ENCODE assay signal across 8 mouse cellular contexts in the genomic region with DNA sequence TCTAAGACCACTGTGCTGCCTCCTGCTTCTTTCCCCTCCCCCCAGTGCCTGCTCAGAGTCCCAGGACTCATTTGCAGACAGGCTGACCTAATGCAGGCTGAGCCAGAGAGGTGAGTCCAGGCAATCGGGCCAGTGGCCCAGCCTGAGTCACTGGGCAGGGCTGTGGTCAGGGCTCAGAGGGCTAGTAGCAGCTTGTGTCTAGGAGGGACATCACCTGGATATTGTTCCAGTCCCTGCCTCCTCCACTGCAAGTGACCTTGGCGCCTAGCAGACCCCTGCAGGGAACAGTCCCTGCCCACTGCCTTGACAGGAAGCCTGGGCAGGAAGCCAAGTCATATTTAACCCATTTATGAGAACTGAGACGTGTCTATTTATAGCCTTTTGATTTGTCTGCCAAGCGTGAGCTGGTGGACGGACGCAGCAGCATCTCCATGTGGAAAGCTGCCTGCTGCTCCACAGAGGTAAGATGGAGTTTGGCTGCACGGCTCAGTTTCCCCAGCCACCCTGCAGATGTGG. TPM values are rescaled to one million over a fixed set of nuclear protein-coding genes. Genes with fewer than 3 reads are reported as not detected.
DNase-seq lines count a peak whose midpoint lies in the region; ATAC-seq lines count a peak whose summit lies in the region.

No protein-coding gene starts in this region.

- no peaks in the 10 kb centered on the region for H3K36me3 ChIP-seq in neural tube, embryonic 11.5 days (ENCODE audit: control insufficient read depth, insufficient read depth, low read length)
- H3K36me3 ChIP-seq in kidney, embryonic 15.5 days = no peaks in the 10 kb centered on the region

- no peak overlapping the region for H3K4me3 ChIP-seq in neural tube, embryonic 11.5 days (ENCODE audit: low read depth, low read length)
- no peak overlapping the region for H3K4me3 ChIP-seq in kidney, embryonic 15.5 days (replicated peaks)

- no peak for ATAC-seq in neural tube, embryonic 11.5 days (ENCODE audit: insufficient read depth, low FRiP score, low TSS enrichment)
- peak; percentile 70; the same call in 1 of the 2 replicates for ATAC-seq in kidney, embryonic 15.5 days (replicated peaks; ENCODE audit: low FRiP score)
- ATAC-seq in erythroid progenitor cell, adult 5-6 weeks (replicated peaks; ENCODE audit: low FRiP score, poor library complexity, severe bottlenecking) = no peak

- H3K4me1 ChIP-seq in neural tube, embryonic 11.5 days (ENCODE audit: control insufficient read depth, insufficient read depth, low read length) = no peaks in the 10 kb centered on the region
- peaks cover 11% of the 10 kb centered on the region for H3K4me1 ChIP-seq in kidney, embryonic 15.5 days

- no peak overlapping the region for H3K9ac ChIP-seq in neural tube, embryonic 11.5 days (ENCODE audit: low read length)
- H3K9ac ChIP-seq in kidney, embryonic 15.5 days = no peak overlapping the region

- 0 out of 2 replicates have a peak, but pooled peaks cover 3% of the 10 kb centered on the region for H3K9me3 ChIP-seq in neural tube, embryonic 11.5 days (ENCODE audit: control insufficient read depth, low read length)
- H3K9me3 ChIP-seq in kidney, embryonic 15.5 days (replicated peaks) = peaks cover 5% of the 10 kb centered on the region; the same call in 1 of the 2 replicates

- 64% methylated on average over 7 of the region's 7 CpGs for WGBS in neural tube, embryonic 11.5 days
- 26% methylated on average over 7 of the region's 7 CpGs for WGBS in kidney, embryonic 15.5 days

- peak; percentile 20 for DNase-seq in neural tube, embryonic 11.5 days (ENCODE audit: low spot score)
- DNase-seq in neural tube, embryonic 10.5 days (ENCODE audit: extremely low spot score, low spot score) = no peak
- DNase-seq in cerebellum, adult 8-10 months = peak; percentile 24
- peak; percentile 76 for DNase-seq in heart, adult 8-10 months (ENCODE audit: low spot score)
- peak; percentile 89 for DNase-seq in lung, postnatal 10 days
- DNase-seq in skeletal muscle tissue, adult 2 months (ENCODE audit: low read depth, low spot score) = peak; percentile 82

- H3K27ac ChIP-seq in neural tube, embryonic 11.5 days (ENCODE audit: low read depth, low read length) = no peak overlapping the region
- no peak overlapping the region; the same call in 1 of the 2 replicates for H3K27ac ChIP-seq in kidney, embryonic 15.5 days

- no peaks in the 10 kb centered on the region for H3K27me3 ChIP-seq in neural tube, embryonic 11.5 days (ENCODE audit: control insufficient read depth, insufficient read depth, low read length)
- no peaks in the 10 kb centered on the region for H3K27me3 ChIP-seq in kidney, embryonic 15.5 days

- H3K4me2 ChIP-seq in neural tube, embryonic 11.5 days (ENCODE audit: low read depth) = no peak overlapping the region
- peak overlapping the region; percentile 23 for H3K4me2 ChIP-seq in kidney, embryonic 15.5 days

RNA-seq across cellular contexts. Expression of gene Fam187b, which starts 27.0 kb away (rescaled TPM):
- 0.32 and 0.93 TPM in 2 replicates for polyA plus RNA-seq in neural tube, embryonic 11.5 days (2014; fragmentation: Nextera tagmentation; extraction: Ambion mirVana)
- total RNA-seq in heart, adult 8-10 months (2022) = under 1 TPM in 2 of 4 experiments, not detected in 2; 0.25 TPM
- 5.8 and 6.8 TPM in 2 replicates for polyA plus RNA-seq in kidney, embryonic 15.5 days (2015; fragmentation: Nextera tagmentation; extraction: Ambion mirVana)
- total RNA-seq in erythroid progenitor cell, adult 5-6 weeks (2015; ENCODE audit: low replicate concordance) = not detected in 2 replicates
- total RNA-seq in erythroid progenitor cell, adult 5-6 weeks (2017; ENCODE audit: low replicate concordance) = not detected in 2 replicates

RNA-seq across cellular contexts. Expression of gene Lsr, which starts 27.3 kb away (rescaled TPM):
- polyA plus RNA-seq in neural tube, embryonic 11.5 days (2014; fragmentation: Nextera tagmentation; extraction: Ambion mirVana) = 14.1 and 16.6 TPM in 2 replicates
- 1 to 10 TPM; 2.6 to 3.8 (median 3.1) TPM for total RNA-seq in heart, adult 8-10 months (2022)
- polyA plus RNA-seq in kidney, embryonic 15.5 days (2015; fragmentation: Nextera tagmentation; extraction: Ambion mirVana) = 62.7 and 62.8 TPM in 2 replicates
- total RNA-seq in erythroid progenitor cell, adult 5-6 weeks (2015; ENCODE audit: low replicate concordance) = not detected in 2 replicates
- total RNA-seq in erythroid progenitor cell, adult 5-6 weeks (2017; ENCODE audit: low replicate concordance) = 1.0 TPM in 1 of 2 replicates, not detected in the other

RNA-seq across cellular contexts. Expression of gene Fxyd5, which starts 41.7 kb away (rescaled TPM):
- polyA plus RNA-seq in neural tube, embryonic 11.5 days (2014; fragmentation: Nextera tagmentation; extraction: Ambion mirVana) = 16.2 and 17.3 TPM in 2 replicates
- total RNA-seq in heart, adult 8-10 months (2022) = 10 to 100 TPM; 22.7 to 35.0 (median 28.4) TPM
- polyA plus RNA-seq in kidney, embryonic 15.5 days (2015; fragmentation: Nextera tagmentation; extraction: Ambion mirVana) = 30.6 and 35.0 TPM in 2 replicates
- total RNA-seq in erythroid progenitor cell, adult 5-6 weeks (2015; ENCODE audit: low replicate concordance) = 112 and 145 TPM in 2 replicates
- total RNA-seq in erythroid progenitor cell, adult 5-6 weeks (2017; ENCODE audit: low replicate concordance) = 54.3 and 76.5 TPM in 2 replicates

RNA-seq across cellular contexts. Expression of gene Usf2, which starts 44.0 kb away (rescaled TPM):
- polyA plus RNA-seq in neural tube, embryonic 11.5 days (2014; fragmentation: Nextera tagmentation; extraction: Ambion mirVana) = 27.9 and 28.1 TPM in 2 replicates
- total RNA-seq in heart, adult 8-10 months (2022) = 100 to 1,000 TPM; 102 to 121 (median 107) TPM
- polyA plus RNA-seq in kidney, embryonic 15.5 days (2015; fragmentation: Nextera tagmentation; extraction: Ambion mirVana) = 25.0 and 25.3 TPM in 2 replicates
- total RNA-seq in erythroid progenitor cell, adult 5-6 weeks (2015; ENCODE audit: low replicate concordance) = 75.9 and 78.6 TPM in 2 replicates
- total RNA-seq in erythroid progenitor cell, adult 5-6 weeks (2017; ENCODE audit: low replicate concordance) = 121 and 139 TPM in 2 replicates

RNA-seq across cellular contexts. Expression of gene Fxyd7, which starts 50.7 kb away (rescaled TPM):
- 30.5 and 36.5 TPM in 2 replicates for polyA plus RNA-seq in neural tube, embryonic 11.5 days (2014; fragmentation: Nextera tagmentation; extraction: Ambion mirVana)
- 1 to 10 TPM in 2 of 4 experiments, under 1 TPM in 2; 0.49 to 1.5 (median 1.1) TPM for total RNA-seq in heart, adult 8-10 months (2022)
- polyA plus RNA-seq in kidney, embryonic 15.5 days (2015; fragmentation: Nextera tagmentation; extraction: Ambion mirVana) = 8.2 and 11.2 TPM in 2 replicates
- total RNA-seq in erythroid progenitor cell, adult 5-6 weeks (2015; ENCODE audit: low replicate concordance) = not detected in 2 replicates
- total RNA-seq in erythroid progenitor cell, adult 5-6 weeks (2017; ENCODE audit: low replicate concordance) = not detected in 2 replicates
